Mouse (Mus musculus) left cerebral cortex, adult 9 months (tissue): ENCODE results near the gene Retreg3.
"Not testable (repeated sequence)": the region's sequence is repeated elsewhere in the genome, so short reads cannot be mapped to it uniquely, and the experiment has no call there.

Source experiments
- DNase-seq, 2 experiments: peaks; one replicate each; pipeline ENCODE4 v3.0.0; 2022; ENCODE audit warnings: low spot score in 2 of 2

Retreg3 gene

GRCm38 (mm10) chr11:101119761-101120544 is at the start of gene Retreg3, which contains the start of gene Tubg1:
Gene Retreg3, minus strand, starts transcription at chr11:101119893.
Gene Tubg1, plus strand, starts transcription at chr11:101119938.
- DNase-seq, result peak; percentile 96 to 98

- no peak for DNase-seq
Observed at GRCm38 (mm10) chr11:101168301-101168980, 48.7 kb upstream of the Retreg3 start.

- no peak for DNase-seq
Observed at GRCm38 (mm10) chr11:101167963-101168300, 48.2 kb upstream of the Retreg3 start.

GRCm38 (mm10) chr11:101167211-101167962 is 47.7 kb upstream of the Retreg3 start:
- DNase-seq, result no peak

GRCm38 (mm10) chr11:101166357-101166756 is 46.7 kb upstream of the Retreg3 start:
- no peak for DNase-seq

GRCm38 (mm10) chr11:101164677-101165580 is 45.2 kb upstream of the Retreg3 start:
- DNase-seq, result no peak

GRCm38 (mm10) chr11:101164351-101164665 is 44.6 kb upstream of the Retreg3 start:
- no peak for DNase-seq

- no peak for DNase-seq
Observed at GRCm38 (mm10) chr11:101163476-101164350, 44.0 kb upstream of the Retreg3 start.

- no peak for DNase-seq
Observed at GRCm38 (mm10) chr11:101162772-101163171, 43.1 kb upstream of the Retreg3 start.

GRCm38 (mm10) chr11:101162301-101162700 is 42.6 kb upstream of the Retreg3 start:
- no peak for DNase-seq

- DNase-seq, result no peak
Observed at GRCm38 (mm10) chr11:101161551-101161950, 41.9 kb upstream of the Retreg3 start.

- DNase-seq, result not testable (repeated sequence)
Observed at GRCm38 (mm10) chr11:101160981-101161505, 41.4 kb upstream of the Retreg3 start.

- not testable (repeated sequence) for DNase-seq
Observed at GRCm38 (mm10) chr11:101160151-101160550, 40.5 kb upstream of the Retreg3 start.

GRCm38 (mm10) chr11:101155728-101156371 is 36.2 kb upstream of the Retreg3 start, which contains the start of gene Tubg2:
Gene Tubg2, plus strand, starts transcription at chr11:101155907.
- peak; percentile 67 to 86 for DNase-seq

- no peak for DNase-seq
Observed at GRCm38 (mm10) chr11:101155151-101155550, 35.5 kb upstream of the Retreg3 start.

GRCm38 (mm10) chr11:101154648-101155047 is 35.0 kb upstream of the Retreg3 start:
- no peak for DNase-seq

- DNase-seq, result no peak
Observed at GRCm38 (mm10) chr11:101152825-101153224, 33.1 kb upstream of the Retreg3 start.

GRCm38 (mm10) chr11:101151063-101151462 is 31.4 kb upstream of the Retreg3 start:
- no peak for DNase-seq
